Comparison of ENCODE assay signal across 10 mouse cellular contexts in the genomic region with DNA sequence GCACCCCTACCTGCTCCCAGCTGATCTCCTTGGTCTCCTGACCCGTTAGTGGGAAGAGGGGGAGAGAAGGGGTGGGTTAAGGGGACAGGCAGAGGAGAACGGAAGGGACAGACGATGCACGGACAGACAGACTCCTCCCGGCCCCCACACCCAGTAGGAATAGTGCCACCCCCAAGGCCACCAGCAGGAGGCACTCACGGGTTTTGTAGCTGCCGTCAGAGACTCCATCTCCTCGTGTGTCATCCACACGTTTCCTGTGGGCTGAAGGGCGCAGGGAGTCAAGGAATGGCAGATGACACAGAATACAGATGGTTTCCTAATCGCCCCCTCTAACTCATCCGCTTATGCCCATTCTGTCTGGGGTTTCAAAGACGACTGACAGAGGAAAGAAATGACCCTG. TPM values are rescaled to one million over a fixed set of nuclear protein-coding genes. Genes with fewer than 3 reads are reported as not detected.
DNase-seq lines count a peak whose midpoint lies in the region; ATAC-seq and TF ChIP-seq lines count a peak whose summit lies in the region.
"Had no signal": no experiment of that assay in that cellular context is flagged by ENCODE, and none has a peak within 500 bp of the region (broad histone marks: within the 10 kb centered on the region; RNA-seq: fewer than 3 reads in every experiment).

No protein-coding gene starts in this region.

- no peak overlapping the region for H3K9ac ChIP-seq in MEL (ENCODE audit: control insufficient read depth, low read depth, low read length, poor library complexity, severe bottlenecking)

- no peak for TF ChIP-seq POLR2A in MEL (IDR thresholded peaks at IDR 0.05; ENCODE audit: control insufficient read depth in 1 of 2, insufficient read depth in 1 of 2, low read depth in 1 of 2, low read length in 2 of 2, poor library complexity in 1 of 2)

- H3K4me3 ChIP-seq in gastrocnemius, adult 2 months: no peak overlapping the region
- peak overlapping the region; percentile 73 for H3K4me3 ChIP-seq in megakaryocyte, embryonic 14.5 days (replicated peaks)
- no peak overlapping the region for H3K4me3 ChIP-seq in MEL (ENCODE audit: control insufficient read depth in 1 of 2, insufficient read depth in 1 of 2, low read depth in 2 of 2, low read length in 2 of 2)

- peaks cover 67% of the 10 kb centered on the region for H3K4me1 ChIP-seq in megakaryocyte, embryonic 14.5 days
- peaks cover 5 to 24% of the 10 kb centered on the region in 2 experiments for H3K4me1 ChIP-seq in MEL (ENCODE audit: control insufficient read depth in 1 of 2, insufficient read depth in 2 of 2, low read length in 2 of 2)

- peaks cover 66% of the 10 kb centered on the region for H3K27me3 ChIP-seq in megakaryocyte, embryonic 14.5 days (replicated peaks)
- no peaks in the 10 kb centered on the region for H3K27me3 ChIP-seq in MEL (ENCODE audit: control insufficient read depth in 1 of 2, insufficient read depth in 2 of 2, low read length in 2 of 2)

- no peaks in the 10 kb centered on the region for H3K9me3 ChIP-seq in megakaryocyte, embryonic 14.5 days
- no peaks in the 10 kb centered on the region for H3K9me3 ChIP-seq in MEL (replicated peaks; ENCODE audit: insufficient read depth, low read length)

- peak; percentile 37 for TF ChIP-seq CTCF in gastrocnemius, adult 2 months (IDR thresholded peaks at IDR 0.05)
- TF ChIP-seq CTCF in MEL (IDR thresholded peaks at IDR 0.05 in 2 of 3, conservative IDR thresholded peaks at IDR 0.05 in 1 of 3; ENCODE audit: control insufficient read depth in 1 of 3, insufficient read depth in 1 of 3, low read depth in 2 of 3, low read length in 3 of 3, poor library complexity in 1 of 3, severe bottlenecking in 1 of 3): peak; percentile 41 to 54 (median 42)

- no peak for ATAC-seq in megakaryocyte, adult 5-6 weeks (ENCODE audit: poor library complexity, severe bottlenecking)

- peak; percentile 14 for TF ChIP-seq RAD21 in MEL (IDR thresholded peaks at IDR 0.05; ENCODE audit: low read depth, low read length)

- no peaks in the 10 kb centered on the region for H3K36me3 ChIP-seq in megakaryocyte, embryonic 14.5 days (replicated peaks; ENCODE audit: low read length)
- peaks cover 0 to 5% of the 10 kb centered on the region in 2 experiments; a peak in 1 of 4 replicates for H3K36me3 ChIP-seq in MEL (ENCODE audit: control insufficient read depth in 1 of 2, insufficient read depth in 2 of 2, low read length in 2 of 2)

- no peak overlapping the region for H3K27ac ChIP-seq in gastrocnemius, adult 2 months
- H3K27ac ChIP-seq in MEL (ENCODE audit: control insufficient read depth, low read depth, low read length): no peak overlapping the region

- intact Hi-C loops in gastrocnemius, adult 2 months (cut with DNase I): loop anchor here (2.0 kb wide), 1 partner anchor 49 kb away; no protein-coding TSS in a partner anchor
- intact Hi-C loops in gastrocnemius, postnatal 14 days (cut with DNase I; ENCODE audit: low total_unique reads): loop anchor here (5.0 kb wide), 1 partner anchor 41 kb away; no protein-coding TSS in a partner anchor

- TF ChIP-seq EP300 in MEL (IDR thresholded peaks at IDR 0.05; ENCODE audit: low read depth in 1 of 2, low read length in 2 of 2): no peak

- DNase-seq in gastrocnemius, adult 2 months: no peak
- no peak for DNase-seq in gastrocnemius, postnatal 14 days
- DNase-seq in MEL (ENCODE audit: low read depth, low spot score): no peak
- DNase-seq in testis, postnatal 10 days (ENCODE audit: low spot score): peak; percentile 68
- no peak for DNase-seq in kidney, postnatal 25 days
- no peak for DNase-seq in layer of hippocampus, postnatal 10 days (ENCODE audit: low spot score in 2 of 2)
- DNase-seq: heart, postnatal 14 days had no signal

- no peaks in the 10 kb centered on the region; the same call in 1 of the 2 replicates for H3K79me2 ChIP-seq in MEL (ENCODE audit: control insufficient read depth, insufficient read depth, low read length, poor library complexity)

TF ChIP-seq in MEL, 35 proteins besides CTCF, POLR2A, EP300 and RAD21:
- TF ChIP-seq UBTF (IDR thresholded peaks at IDR 0.05; ENCODE audit: borderline replicate concordance, insufficient read depth, low read depth, low read length) (no peak), ZC3H11A (IDR thresholded peaks at IDR 0.05; ENCODE audit: low read depth, low read length) (0 out of 2 replicates have a peak, but pooled peaks have one; percentile 3), HCFC1 (IDR thresholded peaks at IDR 0.05; ENCODE audit: low read depth, low read length) (no peak), POLR2AphosphoS2 (IDR thresholded peaks at IDR 0.05; ENCODE audit: low read length) (no peak), NELFE (IDR thresholded peaks at IDR 0.05; ENCODE audit: low read depth, low read length) (no peak), MEF2A (IDR thresholded peaks at IDR 0.05; ENCODE audit: extremely low read depth, insufficient replicate concordance, low read depth, low read length, poor library complexity, severe bottlenecking) (no peak)
TF ChIP-seq in MEL: peak in this region for 1.

RNA-seq across cellular contexts. Expression of gene Hrc, which starts 8.5 kb away (rescaled TPM):
- 1,000 to 10,000 TPM in 1 of 2 experiments, 100 to 1,000 TPM in 1; 818 to 1,018 TPM for total RNA-seq in gastrocnemius, adult 2 months (2021)
- 100 to 1,000 TPM; 711 to 744 TPM for total RNA-seq in gastrocnemius, postnatal 14 days (2021)
- not detected in 2 replicates for polyA plus RNA-seq in megakaryocyte, embryonic 14.5 days (2012; ENCODE audit: insufficient read depth, low replicate concordance)
- not detected in 2 replicates for total RNA-seq in megakaryocyte, adult 5-6 weeks (2015)
- total RNA-seq in megakaryocyte, adult 5-6 weeks (2017): 0.07 TPM in 1 of 2 replicates, not detected in the other
- not detected in 2 replicates for total RNA-seq in MEL (2012; rRNA removed)
- under 1 TPM in 1 of 2 experiments, not detected in 1; 0.22 TPM for polyA plus RNA-seq in MEL (2012; ENCODE audit: insufficient read depth in 1 of 2, insufficient read length in 2 of 2, low read depth in 1 of 2, low replicate concordance in 2 of 2, missing spikeins in 1 of 2)
- under 1 TPM; 0.85 to 0.96 TPM for total RNA-seq in layer of hippocampus, postnatal 10 days (2021)

RNA-seq across cellular contexts. Expression of gene Trpm4, which starts 10.0 kb away (rescaled TPM):
- total RNA-seq in gastrocnemius, adult 2 months (2021): 10 to 100 TPM; 33.9 to 34.7 TPM
- 10 to 100 TPM; 23.5 to 24.5 TPM for total RNA-seq in gastrocnemius, postnatal 14 days (2021)
- polyA plus RNA-seq in megakaryocyte, embryonic 14.5 days (2012; ENCODE audit: insufficient read depth, low replicate concordance): 7.6 TPM in 1 of 2 replicates, not detected in the other
- 3.2 and 4.7 TPM in 2 replicates for total RNA-seq in megakaryocyte, adult 5-6 weeks (2015)
- 4.8 and 5.4 TPM in 2 replicates for total RNA-seq in megakaryocyte, adult 5-6 weeks (2017)
- total RNA-seq in MEL (2012; rRNA removed): 4.5 and 4.8 TPM in 2 replicates
- 1 to 10 TPM in 1 of 2 experiments, not detected in 1; 6.9 TPM for polyA plus RNA-seq in MEL (2012; ENCODE audit: insufficient read depth in 1 of 2, insufficient read length in 2 of 2, low read depth in 1 of 2, low replicate concordance in 2 of 2, missing spikeins in 1 of 2)
- 10 to 100 TPM; 19.6 to 20.9 TPM for total RNA-seq in layer of hippocampus, postnatal 10 days (2021)

RNA-seq across cellular contexts. Expression of gene Ppfia3, which starts 23.3 kb away (rescaled TPM):
- total RNA-seq in gastrocnemius, adult 2 months (2021): under 1 TPM; 0.08 to 0.10 TPM
- total RNA-seq in gastrocnemius, postnatal 14 days (2021): under 1 TPM; 0.69 to 0.78 TPM
- 0.79 TPM in 1 of 2 replicates, not detected in the other for polyA plus RNA-seq in megakaryocyte, embryonic 14.5 days (2012; ENCODE audit: insufficient read depth, low replicate concordance)
- 0.50 TPM in 1 of 2 replicates, not detected in the other for total RNA-seq in megakaryocyte, adult 5-6 weeks (2015)
- not detected in 2 replicates for total RNA-seq in megakaryocyte, adult 5-6 weeks (2017)
- 3.0 and 3.4 TPM in 2 replicates for total RNA-seq in MEL (2012; rRNA removed)
- 1 to 10 TPM in 1 of 2 experiments, not detected in 1; 5.9 TPM for polyA plus RNA-seq in MEL (2012; ENCODE audit: insufficient read depth in 1 of 2, insufficient read length in 2 of 2, low read depth in 1 of 2, low replicate concordance in 2 of 2, missing spikeins in 1 of 2)
- total RNA-seq in layer of hippocampus, postnatal 10 days (2021): 100 to 1,000 TPM; 124 to 128 TPM
- total RNA-seq: common myeloid progenitor, adult 5-6 weeks had no signal

RNA-seq across cellular contexts. Expression of gene Lin7b, which starts 26.8 kb away (rescaled TPM):
- total RNA-seq in gastrocnemius, adult 2 months (2021): not detected
- 1 to 10 TPM in 1 of 2 experiments, under 1 TPM in 1; 0.49 to 1.6 TPM for total RNA-seq in gastrocnemius, postnatal 14 days (2021)
- 4.1 TPM in 1 of 2 replicates, not detected in the other for polyA plus RNA-seq in megakaryocyte, embryonic 14.5 days (2012; ENCODE audit: insufficient read depth, low replicate concordance)
- total RNA-seq in megakaryocyte, adult 5-6 weeks (2015): 0.71 TPM in 1 of 2 replicates, not detected in the other
- total RNA-seq in megakaryocyte, adult 5-6 weeks (2017): not detected in 2 replicates
- 1.3 and 1.4 TPM in 2 replicates for total RNA-seq in MEL (2012; rRNA removed)
- 1 to 10 TPM in 1 of 2 experiments, not detected in 1; 3.8 TPM for polyA plus RNA-seq in MEL (2012; ENCODE audit: insufficient read depth in 1 of 2, insufficient read length in 2 of 2, low read depth in 1 of 2, low replicate concordance in 2 of 2, missing spikeins in 1 of 2)
- 100 to 1,000 TPM; 137 to 163 TPM for total RNA-seq in layer of hippocampus, postnatal 10 days (2021)

RNA-seq across cellular contexts. Expression of gene Snrnp70, which starts 52.0 kb away (rescaled TPM):
- total RNA-seq in gastrocnemius, adult 2 months (2021): 10 to 100 TPM; 87.9 to 90.7 TPM
- 10 to 100 TPM; 90.1 to 93.1 TPM for total RNA-seq in gastrocnemius, postnatal 14 days (2021)
- 154 and 515 TPM in 2 replicates for polyA plus RNA-seq in megakaryocyte, embryonic 14.5 days (2012; ENCODE audit: insufficient read depth, low replicate concordance)
- total RNA-seq in megakaryocyte, adult 5-6 weeks (2015): 69.6 and 94.3 TPM in 2 replicates
- 261 and 320 TPM in 2 replicates for total RNA-seq in megakaryocyte, adult 5-6 weeks (2017)
- total RNA-seq in MEL (2012; rRNA removed): 260 and 272 TPM in 2 replicates
- 1,000 to 10,000 TPM in 1 of 2 experiments, 100 to 1,000 TPM in 1; 588 to 1,478 TPM for polyA plus RNA-seq in MEL (2012; ENCODE audit: insufficient read depth in 1 of 2, insufficient read length in 2 of 2, low read depth in 1 of 2, low replicate concordance in 2 of 2, missing spikeins in 1 of 2)
- 100 to 1,000 TPM; 393 to 440 TPM for total RNA-seq in layer of hippocampus, postnatal 10 days (2021)

Comparison
In these comparisons a context has a peak if more than half of its experiments do, and no peak if none do; other contexts are left out.
1. RNA of gene Hrc, which starts 8.5 kb away (total RNA-seq): 818 to 1,018 TPM in gastrocnemius, adult 2 months and 711 to 744 TPM in gastrocnemius, postnatal 14 days; 0.85 to 0.96 TPM in layer of hippocampus, postnatal 10 days, 0.07 TPM in megakaryocyte, adult 5-6 weeks and not detected in MEL; every median in the first group is over 100 times any median in the second.
2. RNA of gene Ppfia3, which starts 23.3 kb away (total RNA-seq): 124 to 128 TPM in layer of hippocampus, postnatal 10 days; 3.0 to 3.4 TPM in MEL, 0.69 to 0.78 TPM in gastrocnemius, postnatal 14 days, 0.08 to 0.10 TPM in gastrocnemius, adult 2 months and 0.50 TPM in megakaryocyte, adult 5-6 weeks; every median in the first group is over 10 times any median in the second.